Mouse (Mus musculus) Muller cell, postnatal 12 days (primary cell): ENCODE measurements around the gene Wdr61.
A peak's percentile ranks its signal among the peaks of the same experiment; 100 is the strongest.
"Not testable (repeated sequence)": the region's sequence is repeated elsewhere in the genome, so short reads cannot be mapped to it uniquely, and the experiment has no call there.

Experiments used
- DNase-seq: peaks from one replicate; pipeline ENCODE4 v3.0.0-alpha.2; 2015; ENCODE audit errors: inconsistent ontology term

The Wdr61 gene

DNA sequence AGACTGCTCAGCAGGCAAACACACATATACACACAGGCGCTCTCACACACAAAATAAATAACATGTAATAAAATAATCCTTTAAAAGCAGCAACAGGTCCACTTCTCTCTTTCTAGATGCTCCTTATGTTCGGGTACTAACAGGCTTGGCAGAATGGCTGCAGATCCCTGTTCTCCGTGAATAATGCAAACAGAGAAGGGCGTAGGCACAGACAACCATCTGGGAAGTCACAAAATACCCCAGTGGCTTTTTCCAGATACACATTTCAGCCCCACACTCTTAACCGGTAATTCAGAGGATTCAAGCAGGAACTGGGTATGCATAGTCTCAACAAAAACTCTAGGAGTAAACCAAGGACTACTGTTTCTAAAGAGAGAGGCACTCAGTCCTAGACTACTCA is 8.0 kb downstream of the Wdr61 start:
- DNase-seq: no peak

GRCm38 (mm10) chr9:54722596-54722995 is 11.7 kb downstream of the Wdr61 start:
- no peak for DNase-seq

DNA sequence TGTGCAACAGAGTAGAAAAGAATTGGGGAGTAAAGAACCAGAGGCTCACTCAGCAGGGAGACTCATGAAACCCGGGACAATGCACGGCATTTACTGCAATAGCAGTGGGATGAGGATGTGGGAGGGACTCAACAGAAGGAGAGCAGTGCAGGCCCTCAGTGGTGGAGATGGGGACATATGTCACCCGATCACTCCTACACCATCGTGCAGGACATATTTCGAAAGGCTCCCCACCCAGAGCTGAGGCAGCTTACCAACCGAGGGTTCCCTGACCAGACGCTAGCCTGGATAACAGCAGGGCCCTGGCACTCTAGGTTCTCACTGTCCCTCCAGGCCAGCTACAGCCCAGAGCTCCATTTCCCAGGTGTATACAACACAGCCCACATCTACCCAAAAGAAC is 12.2 kb downstream of the Wdr61 start:
- DNase-seq: no peak

DNA sequence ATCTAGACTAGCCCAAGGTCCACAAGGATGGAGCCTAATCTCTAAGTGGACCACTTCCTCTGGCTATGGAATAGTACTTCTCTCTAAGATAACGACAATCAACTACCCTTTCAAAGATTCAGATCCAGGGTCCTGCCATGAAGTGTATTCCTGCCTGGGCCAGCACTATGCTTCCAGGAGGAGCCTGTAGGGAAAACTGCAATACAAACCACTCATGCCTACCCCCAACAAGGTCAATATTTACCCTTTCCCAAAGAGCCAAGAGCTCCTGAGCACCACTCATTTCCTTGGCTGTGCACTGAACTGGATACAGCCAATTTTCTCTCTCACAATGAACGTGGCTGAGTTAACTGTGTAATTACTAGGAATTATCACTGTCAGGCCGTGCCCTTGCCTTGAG is 16.8 kb downstream of the Wdr61 start:
- no peak for DNase-seq

GRCm38 (mm10) chr9:54715776-54716175 is 18.5 kb downstream of the Wdr61 start:
- DNase-seq: no peak

DNA sequence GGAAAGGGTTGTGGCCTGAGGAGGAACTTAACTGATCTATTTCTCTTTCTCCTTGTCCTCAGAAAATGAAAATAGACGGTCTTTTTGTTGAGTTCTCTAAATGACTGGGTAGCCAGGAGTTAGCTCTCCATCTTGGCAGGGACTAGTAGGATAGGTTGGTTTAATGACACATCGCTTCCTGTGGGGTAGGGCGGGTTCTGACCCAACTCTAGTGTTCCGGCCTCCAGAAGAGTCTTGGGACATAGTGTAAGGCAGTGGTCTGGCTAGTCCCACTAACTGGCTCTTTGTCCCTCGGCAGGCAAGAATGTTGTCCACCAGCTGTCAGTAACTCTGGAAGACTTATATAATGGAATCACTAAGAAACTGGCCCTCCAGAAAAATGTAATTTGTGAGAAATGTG is 26.2 kb downstream of the Wdr61 start:
- no peak for DNase-seq

DNA sequence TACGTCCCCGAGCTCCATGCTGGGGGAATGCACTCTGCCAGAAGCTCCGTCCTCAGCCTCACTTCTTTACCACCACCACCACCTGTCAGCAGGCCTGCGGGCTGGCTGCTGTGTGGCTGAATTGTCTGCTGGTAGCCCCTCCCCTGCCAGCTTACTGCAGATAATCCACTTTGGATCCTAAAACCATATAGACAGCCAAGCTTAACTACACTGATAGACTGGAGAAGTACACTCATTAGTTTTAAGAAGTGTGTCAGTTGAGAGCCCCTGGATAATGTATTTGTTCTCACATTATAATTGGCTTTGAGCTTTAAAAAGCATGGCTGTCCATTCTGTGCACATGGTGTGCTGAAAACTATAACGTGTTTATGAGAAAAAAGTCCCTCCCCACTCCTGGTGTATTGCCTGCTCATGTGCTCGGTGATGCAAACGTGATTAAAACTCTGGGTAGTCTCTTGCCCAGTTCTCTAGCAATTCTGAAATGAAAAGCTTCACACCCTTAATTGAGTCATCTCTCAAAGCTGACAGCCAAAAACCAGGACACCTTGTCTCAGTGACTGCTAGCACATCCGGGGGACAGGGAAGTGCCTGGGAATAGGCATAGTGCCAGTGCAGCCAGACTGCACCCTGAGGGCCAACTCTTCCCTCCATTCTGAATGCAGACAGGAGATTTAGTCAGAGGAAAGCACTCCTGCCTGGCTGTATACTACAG is 26.9 kb downstream of the Wdr61 start:
- DNase-seq: peak; percentile 77

GRCm38 (mm10) chr9:54705561-54705960 is 28.8 kb downstream of the Wdr61 start:
- DNase-seq: no peak

GRCm38 (mm10) chr9:54704361-54704760 is 30.0 kb downstream of the Wdr61 start:
- no peak for DNase-seq

- DNase-seq: no peak
Observed at GRCm38 (mm10) chr9:54702581-54702980, 31.7 kb downstream of the Wdr61 start.

GRCm38 (mm10) chr9:54700746-54701145 is 33.6 kb downstream of the Wdr61 start:
- DNase-seq: no peak

DNA sequence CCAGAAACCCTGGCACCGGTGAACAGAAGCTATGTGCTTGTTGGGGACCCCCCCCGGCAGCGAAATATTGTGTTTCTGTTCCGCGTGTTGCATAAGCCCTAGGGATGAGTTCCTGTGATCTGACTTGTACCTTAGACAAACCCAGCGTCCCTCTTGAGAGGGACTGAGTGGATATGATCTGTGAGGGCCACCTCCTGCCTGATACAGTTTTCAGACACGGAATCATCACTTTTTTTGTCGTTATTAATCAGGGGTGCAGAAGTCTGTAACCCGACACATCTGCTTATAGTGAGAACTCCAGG is 34.2 kb downstream of the Wdr61 start:
- peak; percentile 71 for DNase-seq

GRCm38 (mm10) chr9:54699345-54700173 is 34.8 kb downstream of the Wdr61 start:
- peak; percentile 90 for DNase-seq

DNA sequence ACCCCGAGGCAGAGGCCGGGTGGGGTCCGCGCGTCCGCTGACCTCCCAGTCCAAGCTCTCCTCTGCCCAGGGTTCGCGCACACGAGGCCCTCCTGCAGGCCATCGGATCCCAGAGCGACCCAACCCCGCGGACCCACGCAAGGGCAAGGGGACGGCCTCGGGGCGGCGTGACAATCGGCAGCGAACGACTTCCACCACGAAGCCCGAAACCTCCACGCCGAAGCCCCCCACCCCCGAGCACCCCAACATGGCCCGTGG is 35.3 kb downstream of the Wdr61 start:
- DNase-seq: no peak

GRCm38 (mm10) chr9:54698318-54699086 is 35.8 kb downstream of the Wdr61 start, which contains the start of gene Dnaja4:
Gene Dnaja4 (plus strand): TSS chr9:54698873.
- DNase-seq: no peak

DNA sequence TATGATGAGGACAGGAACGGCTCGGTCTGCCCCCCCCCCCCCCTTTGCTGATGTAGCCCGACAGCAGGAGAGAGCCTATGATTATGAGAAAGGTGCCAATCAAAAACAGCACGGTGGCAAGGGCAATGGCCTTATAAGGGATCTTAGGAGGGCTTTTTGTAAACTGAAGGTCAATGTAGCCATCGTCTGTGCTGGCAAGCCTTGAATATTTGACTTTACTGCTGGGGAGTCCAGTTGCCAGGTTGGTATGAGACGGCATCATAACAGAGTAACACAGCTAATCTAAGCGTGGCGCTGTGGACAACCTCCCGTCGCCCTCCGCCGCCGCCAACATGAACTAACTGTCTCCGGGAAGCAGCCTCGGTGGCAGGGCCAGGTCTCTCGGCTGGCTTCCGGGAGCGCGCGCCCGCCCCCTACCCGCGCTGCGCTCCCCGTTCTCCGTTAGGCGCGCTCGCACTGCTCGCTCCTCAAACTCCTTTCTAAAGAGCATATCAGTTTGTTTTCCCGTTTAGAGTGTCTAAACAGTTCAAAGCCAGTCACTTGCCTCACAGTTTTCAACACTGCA is 43.0 kb downstream of the Wdr61 start:
- peak; percentile 52 for DNase-seq

DNA sequence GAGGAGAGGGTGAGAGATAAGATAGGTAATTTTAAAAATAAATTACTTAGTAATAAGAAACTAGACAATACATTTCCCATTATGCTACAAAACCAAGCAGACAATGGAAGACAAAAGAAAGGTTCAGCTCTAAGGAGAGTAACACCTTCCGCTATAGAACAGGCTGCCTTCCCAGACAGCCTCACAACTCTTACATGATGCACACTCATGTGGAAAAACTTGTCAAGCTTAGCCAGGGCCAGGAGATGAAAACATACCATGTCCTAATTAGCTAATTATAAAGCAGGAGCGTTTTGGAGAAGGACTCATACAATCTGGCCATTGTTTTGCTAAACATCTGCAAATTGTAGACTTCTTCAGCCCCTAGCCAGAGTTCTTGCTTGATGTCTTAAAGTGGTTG is 43.6 kb downstream of the Wdr61 start:
- not testable (repeated sequence) for DNase-seq

- no peak for DNase-seq
Observed at GRCm38 (mm10) chr9:54689446-54689845, 44.9 kb downstream of the Wdr61 start.

GRCm38 (mm10) chr9:54687246-54688236 is 46.8 kb downstream of the Wdr61 start:
- DNase-seq: no peak

GRCm38 (mm10) chr9:54683814-54684605 is 50.3 kb downstream of the Wdr61 start:
- no peak for DNase-seq
